Mouse (Mus musculus) MN1 (cell line): ENCODE results near the gene Pard3.
A peak's percentile ranks its signal among the peaks of the same experiment; 100 is the strongest.
"Not testable (repeated sequence)": the region's sequence is repeated elsewhere in the genome, so short reads cannot be mapped to it uniquely, and the experiment has no call there.

ENCODE experiments used
- DNase-seq: peaks from one replicate; pipeline ENCODE4 v3.0.0-alpha.2; 2016; ENCODE audit warnings: low spot score

Gene Pard3

DNA sequence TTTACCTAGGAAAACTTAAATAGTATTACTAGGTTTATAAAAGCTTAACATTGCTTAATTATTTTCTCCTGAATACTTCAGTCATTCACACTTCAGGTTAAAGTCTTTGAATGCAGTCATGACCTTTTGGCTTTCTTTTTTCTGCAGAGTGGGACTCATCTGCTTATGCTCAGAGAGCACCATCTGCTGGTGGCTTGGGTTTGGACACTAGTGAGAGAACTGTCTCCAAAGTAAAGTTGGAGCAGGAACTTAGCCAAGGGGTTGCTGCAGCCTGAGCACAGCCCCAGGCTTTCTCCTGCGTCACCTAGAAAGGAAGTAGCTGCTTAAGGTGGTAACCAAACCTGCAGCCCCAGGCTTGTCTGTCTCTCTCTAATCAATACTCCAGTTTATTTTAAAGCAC is 75.5 kb downstream of the Pard3 start:
- DNase-seq, result peak; percentile 88

DNA sequence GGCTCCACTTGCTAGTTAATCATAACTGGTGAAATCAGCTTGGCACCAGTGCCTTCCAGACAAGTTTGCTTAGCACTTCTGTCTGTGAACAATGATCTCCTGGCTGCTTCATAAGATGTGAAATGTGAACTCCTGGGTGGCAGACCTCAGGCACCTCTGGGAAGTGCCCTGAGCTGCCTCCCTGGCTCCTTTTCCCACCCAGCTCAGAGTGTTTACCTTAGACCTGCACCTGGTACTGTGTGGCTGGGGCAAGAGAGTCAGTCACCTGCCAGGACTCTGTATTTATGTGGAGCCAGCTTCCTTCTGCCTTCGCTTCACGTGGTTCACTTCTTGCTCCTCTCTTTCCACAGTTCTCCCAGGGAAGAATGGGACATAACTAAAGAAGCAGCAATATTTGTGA is 77.3 kb downstream of the Pard3 start:
- no peak for DNase-seq

DNA sequence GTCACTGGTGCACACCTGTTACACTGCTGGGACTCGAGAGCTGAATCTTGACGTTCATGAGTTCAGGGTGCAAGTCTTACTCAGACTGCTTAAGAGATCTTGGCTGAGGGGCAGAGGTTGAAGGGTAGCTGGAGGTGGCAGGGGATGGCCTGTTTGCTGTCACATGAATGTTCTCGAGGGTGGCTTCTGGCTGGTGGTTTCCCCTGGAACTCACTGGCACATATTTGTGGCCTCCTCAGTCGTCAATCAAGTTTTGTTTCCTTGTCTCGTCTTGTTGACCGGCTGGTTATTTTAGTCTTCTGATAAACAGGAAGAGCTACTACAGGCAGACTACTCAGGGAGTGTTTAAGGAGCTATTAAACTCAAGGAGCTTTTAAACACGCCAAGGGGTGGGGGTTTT is 79.9 kb downstream of the Pard3 start:
- no peak for DNase-seq

DNA sequence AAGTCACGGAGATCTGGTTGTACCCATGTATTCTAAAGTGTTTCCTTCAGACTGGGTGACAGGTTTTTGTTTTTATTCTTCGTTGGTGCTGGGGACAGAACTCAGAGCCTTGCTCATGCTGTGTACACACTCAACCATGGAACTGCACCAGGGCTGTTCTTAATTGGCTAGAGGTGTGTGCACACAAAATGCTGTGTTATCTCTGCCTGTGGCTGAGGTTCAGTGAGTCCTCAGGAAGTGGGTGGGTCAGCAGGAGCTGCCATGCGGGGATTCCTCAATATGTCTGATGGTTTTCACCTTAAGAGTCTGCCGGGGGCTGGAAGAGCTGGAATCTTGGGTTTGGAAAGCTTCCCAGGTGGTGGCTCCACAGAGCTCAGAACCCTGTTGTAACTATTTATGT is 80.9 kb downstream of the Pard3 start:
- no peak for DNase-seq

DNA sequence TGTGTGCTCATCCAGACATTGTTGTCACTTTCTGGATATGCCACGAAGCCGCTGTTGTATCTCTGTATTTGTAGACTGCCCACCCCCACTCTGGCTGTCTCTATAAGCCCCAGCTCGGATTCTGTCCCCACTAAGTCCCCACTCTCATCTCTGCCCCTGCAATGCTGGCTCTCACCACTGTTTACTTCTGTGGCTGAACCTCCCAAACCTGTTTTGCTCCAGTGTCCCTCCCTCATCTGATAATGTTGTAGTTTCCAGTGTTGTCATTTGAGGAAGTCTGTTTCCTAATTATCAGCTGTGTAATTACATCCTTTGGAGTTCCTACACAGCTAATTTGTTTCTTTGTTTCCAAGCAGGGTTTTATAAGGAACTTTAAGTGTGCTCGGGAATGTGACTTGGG is 81.4 kb downstream of the Pard3 start:
- no peak for DNase-seq

DNA sequence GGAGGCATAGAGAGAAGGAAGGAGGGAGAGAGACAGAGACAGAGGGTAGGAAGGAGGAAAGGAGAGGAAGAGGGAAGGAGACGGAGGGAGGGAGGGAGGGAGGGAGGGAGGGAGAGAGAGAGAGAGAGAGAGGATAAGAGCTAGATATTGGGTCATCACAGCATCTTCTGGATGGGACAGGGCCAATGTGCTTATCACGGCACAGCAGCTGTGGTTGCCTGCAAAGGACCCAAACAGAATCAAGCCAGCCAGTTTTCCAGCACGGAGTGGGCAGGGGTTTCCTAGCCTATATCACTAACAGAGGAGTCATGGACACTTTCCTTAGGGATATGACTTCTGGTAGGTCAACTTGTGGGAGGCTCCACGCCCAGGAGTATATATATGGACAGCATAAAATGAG is 82.4 kb downstream of the Pard3 start:
- no peak for DNase-seq

DNA sequence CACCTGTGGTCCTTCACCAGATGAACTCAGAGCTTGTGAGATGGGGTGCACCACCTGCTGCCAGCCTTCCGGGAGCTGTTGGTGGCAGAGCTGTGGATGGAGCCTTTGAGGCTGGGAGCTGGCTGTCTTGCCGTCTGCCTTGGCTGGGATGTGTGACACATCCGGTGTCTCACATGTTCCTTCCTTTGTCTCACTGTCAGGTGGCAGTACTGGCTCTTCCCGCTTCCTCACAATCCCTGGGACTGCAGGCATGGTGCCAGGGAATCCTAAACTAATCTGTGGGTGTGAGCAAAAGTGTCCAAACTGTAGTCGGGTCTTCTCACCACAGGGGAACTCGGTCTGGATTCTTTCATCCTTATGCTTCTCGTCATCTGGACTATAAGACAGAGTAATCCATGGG is 85.1 kb downstream of the Pard3 start:
- DNase-seq, result peak; percentile 41

DNA sequence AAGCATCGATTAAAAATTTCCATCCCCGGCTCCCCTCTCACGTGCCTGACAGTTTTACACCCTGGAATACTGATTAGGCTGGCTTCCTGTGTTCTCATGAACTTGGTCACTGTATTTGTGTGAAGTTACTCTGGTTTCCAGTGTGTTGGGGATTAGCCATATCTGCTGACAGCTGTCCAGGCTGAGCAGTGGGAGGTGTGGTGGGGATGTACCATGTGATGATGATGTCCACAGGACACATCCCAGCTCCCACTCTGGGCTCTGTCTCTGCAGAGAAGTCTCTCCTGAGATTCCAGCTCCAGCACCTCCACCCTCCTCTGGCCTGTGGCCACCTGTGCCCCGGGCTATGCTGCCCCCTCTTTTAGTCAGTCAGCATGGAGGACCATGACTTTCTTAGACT is 87.0 kb downstream of the Pard3 start:
- no peak for DNase-seq

DNA sequence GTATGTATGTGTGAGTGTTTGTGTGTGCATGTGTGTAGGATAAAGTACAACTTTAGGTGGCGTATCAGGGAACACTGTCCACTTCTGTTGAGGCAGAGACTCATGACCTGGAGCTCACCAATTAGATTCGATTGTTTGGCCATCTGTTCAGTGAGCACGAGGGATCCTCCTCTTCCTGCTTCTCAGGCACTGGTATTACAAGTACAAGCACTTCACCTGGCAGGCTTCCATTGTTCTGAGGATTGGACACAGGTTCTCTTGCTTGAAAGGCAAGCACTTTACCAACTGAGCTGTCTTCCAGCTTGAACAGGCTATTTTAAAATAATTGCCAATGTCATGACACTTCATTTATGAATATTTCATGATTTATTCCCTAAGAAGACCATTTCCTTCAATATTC is 88.0 kb downstream of the Pard3 start:
- no peak for DNase-seq

DNA sequence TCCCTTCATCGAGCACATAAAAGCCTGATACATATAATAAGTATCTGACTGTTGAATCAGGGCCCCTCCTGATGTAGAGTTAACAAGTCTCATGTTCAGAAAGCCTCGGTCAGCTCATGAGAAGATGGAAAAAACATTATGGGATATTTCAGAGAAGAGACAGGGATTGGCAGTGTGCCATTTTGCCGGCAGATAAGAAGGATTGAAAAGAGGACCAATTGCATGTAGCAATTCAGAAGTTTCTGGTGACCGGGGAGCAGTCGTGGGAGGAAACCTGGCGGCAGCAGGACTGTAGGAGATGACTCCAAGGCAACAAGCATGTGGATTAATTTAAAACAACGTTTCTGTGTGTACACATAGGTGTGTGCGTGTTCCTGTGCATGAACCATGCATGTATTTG is 93.4 kb downstream of the Pard3 start:
- peak; percentile 39 for DNase-seq

DNA sequence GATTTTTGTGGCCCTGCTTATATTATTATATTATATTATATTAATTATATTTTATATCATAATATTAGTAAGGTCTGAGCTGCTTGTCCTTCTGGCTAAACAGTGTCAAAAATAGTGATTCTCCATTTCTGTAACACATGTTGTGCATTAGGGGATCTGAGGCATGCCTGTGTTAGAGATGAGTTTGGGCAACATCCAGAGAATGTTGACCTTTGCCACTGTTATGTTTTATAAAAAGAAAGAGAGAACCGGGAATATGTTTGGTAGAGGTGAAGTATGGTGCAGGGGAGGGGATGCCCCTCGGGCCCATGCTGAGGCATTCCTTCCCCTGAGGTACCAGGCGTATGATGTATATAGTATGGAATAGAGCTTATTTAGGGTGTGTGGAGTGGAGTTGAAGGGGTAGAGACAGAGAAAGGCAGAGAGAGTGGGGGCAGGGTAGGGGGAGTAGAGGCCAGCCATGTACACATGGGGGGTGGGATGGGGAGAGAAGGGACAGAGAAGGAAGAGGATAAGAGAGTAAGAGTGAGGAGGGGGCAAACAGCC is 95.8 kb downstream of the Pard3 start:
- DNase-seq, result no peak

DNA sequence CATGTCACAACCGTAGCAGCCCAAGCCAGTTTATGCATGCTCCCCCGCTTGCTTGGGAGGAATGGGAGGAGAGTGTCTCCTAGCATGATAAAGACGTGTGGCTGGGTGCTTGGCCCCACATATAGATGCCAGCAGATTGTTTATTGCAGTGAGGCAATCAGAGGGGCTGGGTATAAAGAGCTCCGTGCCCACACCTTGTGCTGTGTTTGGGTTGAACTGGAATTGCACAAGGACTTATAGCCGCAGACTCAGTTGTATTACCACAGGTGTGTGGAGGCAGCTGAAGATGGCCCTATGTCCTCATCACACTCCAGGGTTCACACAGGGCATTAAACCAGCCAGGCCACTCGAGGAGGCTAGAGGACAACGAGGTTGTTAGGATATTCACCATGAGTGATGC is 98.2 kb downstream of the Pard3 start:
- no peak for DNase-seq

DNA sequence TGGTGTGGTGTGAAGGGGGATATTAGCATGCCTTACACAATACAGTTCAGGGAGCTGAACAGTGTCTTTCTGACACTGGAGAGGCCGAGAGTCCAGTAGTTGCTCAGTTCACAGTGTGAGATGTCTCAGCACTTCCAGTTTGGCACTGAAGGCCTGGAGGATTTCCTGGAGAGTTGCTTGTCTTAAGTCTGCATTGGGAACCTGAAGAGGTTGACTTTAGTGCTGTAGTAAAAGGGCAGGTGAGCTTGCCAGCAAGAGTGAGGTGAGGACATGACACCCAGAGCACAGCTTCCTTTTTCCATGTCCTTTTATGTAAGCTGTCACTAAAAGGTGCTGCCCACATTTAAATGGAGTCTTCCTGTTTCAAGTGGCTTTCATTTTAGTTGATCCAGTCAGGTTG is 99.1 kb downstream of the Pard3 start:
- no peak for DNase-seq

DNA sequence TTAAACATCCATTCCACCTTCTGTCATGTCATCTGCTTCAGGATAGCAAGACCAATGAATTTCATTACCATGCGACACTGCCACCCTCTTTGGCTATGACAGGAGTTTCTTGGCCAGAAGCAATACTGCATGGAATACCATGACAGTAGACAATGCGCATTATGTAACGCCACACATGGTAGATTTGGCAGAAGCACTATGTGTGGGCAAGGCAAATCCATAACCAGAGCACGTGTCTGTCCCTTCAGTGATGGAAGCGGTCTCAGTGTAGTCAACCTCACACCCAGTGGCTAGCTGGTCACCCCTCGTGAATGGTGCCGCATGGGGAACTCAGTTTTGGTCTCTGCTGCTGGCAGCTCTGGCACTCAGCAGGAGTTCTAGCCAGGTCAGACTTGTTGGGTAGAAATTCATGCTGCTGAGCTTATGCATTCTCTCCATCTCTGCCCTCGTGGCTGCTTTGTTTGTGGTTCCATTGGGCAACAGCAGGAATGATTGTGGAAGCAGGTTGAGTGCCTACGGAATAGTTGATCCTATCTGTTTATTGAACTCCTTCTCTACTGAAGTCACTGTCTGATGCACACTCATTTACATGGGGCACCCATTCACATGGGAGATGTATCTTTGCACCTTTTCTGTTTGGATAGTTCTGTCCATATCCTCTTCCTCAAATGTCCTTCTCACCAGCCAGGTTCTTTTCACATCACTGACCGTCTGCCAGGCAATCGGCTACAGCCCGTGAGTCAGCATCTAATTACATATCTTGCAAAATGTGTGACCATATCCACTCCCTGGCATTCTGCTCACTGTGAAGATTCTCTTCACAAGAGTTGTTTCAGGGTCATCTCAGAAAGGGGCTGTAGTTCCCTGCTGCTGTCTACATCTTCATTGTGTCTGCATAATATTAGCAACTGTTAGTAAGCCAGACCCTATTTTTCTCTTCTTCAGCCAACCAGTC is 100.9 kb downstream of the Pard3 start:
- DNase-seq, result no peak

DNA sequence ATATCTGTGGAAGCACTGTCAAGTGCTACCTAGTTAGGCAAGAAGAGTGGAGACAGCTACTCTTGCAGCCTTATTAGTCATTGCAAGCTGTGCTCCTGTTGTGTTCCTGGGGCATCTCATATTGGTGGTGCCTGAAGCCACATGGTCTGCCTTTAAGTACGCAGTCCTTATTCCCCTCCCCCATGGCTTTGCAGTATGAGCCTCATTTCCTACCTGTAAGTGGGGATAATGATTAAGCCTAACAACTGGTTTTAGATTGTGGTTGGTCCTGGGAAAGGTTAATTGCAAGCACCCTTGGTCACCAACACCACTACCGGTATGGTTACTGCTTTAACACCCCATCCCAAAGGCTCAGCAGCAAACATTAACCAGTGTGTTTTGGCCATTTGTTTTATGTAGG is 104.8 kb downstream of the Pard3 start:
- DNase-seq, result no peak

DNA sequence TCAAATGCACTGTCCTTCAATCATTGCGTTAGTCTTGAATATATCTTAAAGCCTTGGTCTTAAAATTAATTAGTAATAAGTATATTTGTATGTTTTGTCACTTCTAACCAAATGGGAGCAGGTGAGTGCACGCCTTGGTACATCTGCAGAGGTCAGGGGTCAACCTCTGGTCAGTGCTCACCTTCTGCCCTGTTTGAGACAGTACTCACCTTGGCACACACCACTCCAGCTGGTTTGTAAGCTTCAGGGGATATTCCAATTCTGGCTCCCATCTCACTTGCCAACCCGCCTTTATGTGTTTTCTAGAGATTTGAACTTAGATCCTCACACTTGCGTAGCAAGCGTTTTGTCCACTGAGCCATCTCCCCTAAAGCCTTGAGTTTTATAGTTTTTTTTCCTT is 105.7 kb downstream of the Pard3 start:
- no peak for DNase-seq

DNA sequence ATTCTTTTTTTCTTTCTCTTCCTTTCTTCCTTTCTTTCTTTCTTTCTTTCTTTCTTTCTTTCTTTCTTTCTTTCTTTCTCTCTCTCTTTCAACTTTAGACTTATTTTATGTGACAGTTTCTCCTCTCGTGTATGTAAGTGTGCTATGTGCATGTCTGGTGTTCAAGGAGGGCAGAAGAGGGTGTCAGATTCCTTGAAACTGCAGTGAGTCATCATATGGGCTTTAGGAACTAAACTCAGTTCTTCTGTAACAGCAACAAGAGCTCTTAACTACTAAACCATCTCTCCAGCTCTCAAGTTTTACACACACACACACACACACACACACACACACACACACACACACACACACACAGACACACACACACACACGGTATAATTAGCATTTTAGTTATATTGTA is 106.7 kb downstream of the Pard3 start:
- not testable (repeated sequence) for DNase-seq

DNA sequence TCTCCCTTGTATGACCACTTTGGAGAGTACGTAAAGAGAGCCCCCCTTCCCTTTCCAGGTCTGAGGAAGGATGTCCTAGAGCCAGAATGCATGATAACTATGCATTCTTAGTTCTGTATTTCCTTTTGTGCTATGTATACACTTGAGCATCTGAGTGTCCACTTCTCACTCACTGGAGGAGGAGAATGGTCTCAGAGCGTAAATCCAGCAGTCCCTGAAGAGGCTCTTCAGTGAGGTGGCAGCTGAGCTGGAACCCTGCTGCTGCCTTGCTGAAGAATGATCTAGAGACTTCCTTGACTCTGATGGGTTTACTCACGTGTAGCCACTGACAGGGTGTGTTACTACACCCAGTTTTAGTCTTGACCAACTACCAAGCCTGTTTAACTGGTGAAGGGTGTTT is 107.2 kb downstream of the Pard3 start:
- DNase-seq, result no peak

DNA sequence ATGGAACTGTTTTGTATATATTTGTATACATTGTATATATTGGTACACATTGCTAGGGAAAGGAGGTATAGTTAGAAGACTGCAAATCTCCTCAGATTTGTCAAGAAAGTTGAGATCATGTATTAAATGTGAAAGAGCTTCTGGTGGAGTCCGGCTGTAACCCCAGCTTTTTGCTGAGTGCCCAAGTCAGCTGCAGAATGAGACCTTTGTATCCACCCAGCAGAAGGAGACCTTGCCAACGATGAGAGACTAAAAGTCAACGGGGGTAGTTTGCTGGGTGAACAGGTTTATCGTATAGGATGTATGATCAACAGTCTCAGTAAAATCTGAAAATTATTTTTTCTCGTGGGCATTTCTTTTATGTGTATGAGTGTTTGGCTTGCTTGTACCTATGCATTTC is 109.8 kb downstream of the Pard3 start:
- no peak for DNase-seq

DNA sequence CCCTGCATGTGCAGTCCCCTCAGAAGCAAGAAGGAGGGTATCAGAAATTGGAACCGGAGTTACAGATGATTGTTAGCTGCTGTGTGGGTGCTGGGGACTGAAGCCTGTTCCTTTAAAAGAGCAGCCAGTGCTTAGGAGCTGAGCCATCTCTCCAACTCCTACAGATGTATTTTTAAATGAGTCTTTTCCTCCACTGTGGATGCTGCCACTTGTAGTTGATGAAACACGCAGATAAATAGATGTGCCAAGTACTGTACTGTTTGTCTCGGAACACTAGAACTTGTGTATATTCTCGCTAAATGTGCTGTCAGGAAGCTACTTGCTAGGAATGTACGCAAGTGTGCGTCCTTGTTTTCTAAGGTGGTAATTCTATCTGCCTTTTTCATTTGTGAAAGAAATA is 110.7 kb downstream of the Pard3 start:
- no peak for DNase-seq

DNA sequence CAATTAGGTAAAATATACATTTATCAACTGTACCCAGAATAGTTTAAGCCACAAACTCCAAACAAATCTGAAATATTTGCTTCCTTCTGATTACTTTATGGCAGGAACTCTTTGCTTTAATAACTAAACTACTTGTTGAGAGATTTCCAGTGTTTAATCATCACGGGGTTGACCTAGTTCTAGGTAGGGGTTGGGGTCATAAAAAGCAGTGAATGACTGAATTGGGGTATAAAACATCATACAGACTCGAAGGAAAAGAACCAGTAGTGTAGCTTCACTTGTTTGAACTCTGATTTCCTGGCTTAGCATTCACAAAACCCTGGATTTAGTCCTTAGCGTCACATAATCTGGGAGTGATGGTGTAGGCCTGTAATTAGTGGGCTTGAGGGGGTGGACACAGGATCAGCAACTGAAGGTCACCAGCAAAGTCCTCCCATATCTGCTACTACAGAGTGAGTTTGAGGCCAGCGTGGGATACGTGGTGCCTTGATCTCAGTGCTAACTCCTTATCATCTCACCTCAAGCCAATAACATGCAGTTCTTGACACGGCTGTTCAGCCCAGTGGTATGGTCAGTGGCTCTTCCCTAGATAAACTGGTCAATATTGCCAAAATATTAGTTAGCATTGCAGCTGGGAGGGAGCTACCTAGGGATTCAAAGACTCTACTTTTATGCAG is 111.6 kb downstream of the Pard3 start:
- DNase-seq, result no peak

DNA sequence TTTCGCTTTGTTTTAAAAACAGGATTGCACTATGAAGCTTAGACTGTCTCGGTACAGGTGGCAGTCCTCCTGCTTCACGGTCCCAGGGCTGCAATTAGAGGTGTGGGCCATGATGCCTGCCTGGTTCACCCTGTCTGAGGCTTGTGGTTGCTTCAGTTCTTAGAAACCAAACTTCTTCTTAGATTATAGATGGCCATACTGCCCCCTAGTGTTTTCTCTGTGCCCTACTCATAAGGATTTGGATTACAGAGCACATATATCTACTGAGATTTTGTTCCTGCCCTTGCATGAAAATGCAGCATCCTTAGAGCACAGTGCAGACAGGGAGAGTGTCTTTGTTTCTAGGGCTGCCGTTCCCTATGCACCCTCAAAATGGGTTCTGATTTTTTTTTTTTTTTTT is 114.9 kb downstream of the Pard3 start:
- peak; percentile 83 for DNase-seq

DNA sequence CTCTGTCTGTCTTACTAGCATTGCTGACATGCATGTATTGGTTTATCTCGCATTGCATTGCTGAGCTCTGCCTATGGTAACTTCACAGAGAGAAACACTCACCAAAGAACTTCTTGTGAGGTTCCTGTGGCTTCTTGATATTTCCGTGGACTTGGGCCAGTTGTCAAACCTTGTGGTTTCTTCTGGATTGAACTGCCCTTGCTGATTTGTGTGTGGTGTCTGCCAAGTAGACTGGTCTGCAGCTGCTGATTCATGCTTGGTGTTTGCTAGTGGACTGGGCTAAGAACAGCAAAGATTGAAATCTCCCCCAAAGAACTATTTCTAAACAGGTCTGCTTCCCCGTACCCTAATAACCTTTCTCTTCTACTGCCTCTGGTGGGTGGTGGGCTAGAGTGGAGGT is 117.6 kb downstream of the Pard3 start:
- no peak for DNase-seq
